Mouse (Mus musculus): ENCODE data around the gene Ptprh. TPM values are rescaled to one million over a fixed set of nuclear protein-coding genes. Genes with fewer than 3 reads are reported as not detected.

The Ptprh gene
- polyA plus RNA-seq, 1 experiment, result not detected

- no peak for TF ChIP-seq GATA1 (IDR thresholded peaks at IDR 0.05; ENCODE audit: low read length)
These were observed 10.0 kb upstream of the Ptprh start for GRCm38 (mm10) chr7:4613740-4614403.

GRCm38 (mm10) chr7:4612956-4613355, 9.1 kb upstream of the Ptprh start:
- TF ChIP-seq GATA1 (IDR thresholded peaks at IDR 0.05; ENCODE audit: low read length), result no peak

GRCm38 (mm10) chr7:4612386-4612785, 8.5 kb upstream of the Ptprh start:
- TF ChIP-seq GATA1 (IDR thresholded peaks at IDR 0.05; ENCODE audit: low read length), result no peak

- TF ChIP-seq GATA1 (IDR thresholded peaks at IDR 0.05; ENCODE audit: low read length), result no peak
These were observed 8.1 kb upstream of the Ptprh start for GRCm38 (mm10) chr7:4611921-4612341.

GRCm38 (mm10) chr7:4611511-4611910, 7.7 kb upstream of the Ptprh start:
- TF ChIP-seq GATA1 (IDR thresholded peaks at IDR 0.05; ENCODE audit: low read length), result no peak

GRCm38 (mm10) chr7:4608002-4608401, 4.2 kb upstream of the Ptprh start:
- TF ChIP-seq GATA1 (IDR thresholded peaks at IDR 0.05; ENCODE audit: low read length), result no peak

- no peak for TF ChIP-seq GATA1 (IDR thresholded peaks at IDR 0.05; ENCODE audit: low read length)
These were observed 872 bp downstream of the Ptprh start for GRCm38 (mm10) chr7:4602969-4603368.

GRCm38 (mm10) chr7:4562660-4563059, 41.2 kb downstream of the Ptprh start:
- no peak for TF ChIP-seq GATA1 (IDR thresholded peaks at IDR 0.05; ENCODE audit: low read length)

GRCm38 (mm10) chr7:4557167-4557560, 46.7 kb downstream of the Ptprh start:
- no peak for TF ChIP-seq GATA1 (IDR thresholded peaks at IDR 0.05; ENCODE audit: low read length)

GRCm38 (mm10) chr7:4556256-4557166, 47.3 kb downstream of the Ptprh start:
- no peak for TF ChIP-seq GATA1 (IDR thresholded peaks at IDR 0.05; ENCODE audit: low read length)

- no peak for TF ChIP-seq GATA1 (IDR thresholded peaks at IDR 0.05; ENCODE audit: low read length)
These were observed 56.6 kb downstream of the Ptprh start, which contains the start of gene Syt5 for GRCm38 (mm10) chr7:4547221-4547641. Gene Syt5 (minus strand): TSS chr7:4547541.

- no peak for TF ChIP-seq GATA1 (IDR thresholded peaks at IDR 0.05; ENCODE audit: low read length)
These were observed 57.2 kb downstream of the Ptprh start for GRCm38 (mm10) chr7:4546591-4547131.

GRCm38 (mm10) chr7:4546050-4546449, 57.8 kb downstream of the Ptprh start:
- no peak for TF ChIP-seq GATA1 (IDR thresholded peaks at IDR 0.05; ENCODE audit: low read length)

- TF ChIP-seq GATA1 (IDR thresholded peaks at IDR 0.05; ENCODE audit: low read length), result no peak
These were observed 61.8 kb downstream of the Ptprh start for GRCm38 (mm10) chr7:4542013-4542412.

- TF ChIP-seq GATA1 (IDR thresholded peaks at IDR 0.05; ENCODE audit: low read length), result no peak
These were observed 62.5 kb downstream of the Ptprh start for GRCm38 (mm10) chr7:4541344-4541743.

GRCm38 (mm10) chr7:4539019-4539418, 64.8 kb downstream of the Ptprh start:
- no peak for TF ChIP-seq GATA1 (IDR thresholded peaks at IDR 0.05; ENCODE audit: low read length)
